Mouse (Mus musculus) MEL (cell line): ENCODE results near the gene Cacna1c. TPM values are rescaled to one million over a fixed set of nuclear protein-coding genes. Genes with fewer than 3 reads are reported as not detected.

Experiments
- DNase-seq: peaks from one replicate; pipeline ENCODE4 v3.0.0; 2011; ENCODE audit warnings: low read depth, low spot score
- H3K27ac ChIP-seq: 2 replicates; pipeline ENCODE4 v1.5.1; 2012; ENCODE audit warnings: low read depth, mild to moderate bottlenecking, control low read depth, low read length, moderate library complexity; ENCODE audit not compliant: control insufficient read depth
- H3K27me3 ChIP-seq, 2 experiments: fragments of 150-350 bp in 1 of 2; sonication (generic) in 1 of 2; 2 replicates each; pipeline ENCODE4 v1.6.1; 2012; ENCODE audit warnings: low read length in 2 of 2, mild to moderate bottlenecking in 2 of 2, improper control_type of control experiment in 1 of 2, moderate library complexity in 1 of 2; ENCODE audit not compliant: insufficient read depth in 2 of 2, control insufficient read depth in 1 of 2
- H3K36me3 ChIP-seq, 2 experiments: 2 replicates each; pipeline ENCODE4 v1.6.1; 2012 to 2014; ENCODE audit warnings: low read length in 2 of 2, improper control_type of control experiment in 1 of 2, inconsistent platforms in 1 of 2, mild to moderate bottlenecking in 1 of 2; ENCODE audit not compliant: insufficient read depth in 2 of 2, control insufficient read depth in 1 of 2
- H3K4me1 ChIP-seq, 2 experiments: fragments of 150-350 bp in 1 of 2; sonication (generic) in 1 of 2; 2 replicates each; pipeline ENCODE4 v1.6.1; 2012; ENCODE audit warnings: low read length in 2 of 2, improper control_type of control experiment in 1 of 2, mild to moderate bottlenecking in 1 of 2; ENCODE audit not compliant: insufficient read depth in 2 of 2, control insufficient read depth in 1 of 2
- H3K4me3 ChIP-seq, 2 experiments: fragments of 150-350 bp in 1 of 2; sonication (generic) in 1 of 2; 2 replicates each; pipeline ENCODE4 v1.5.1; 2012; ENCODE audit warnings: low read depth in 2 of 2, low read length in 2 of 2, mild to moderate bottlenecking in 2 of 2, moderate library complexity in 2 of 2, control low read depth in 1 of 2, improper control_type of control experiment in 1 of 2; ENCODE audit not compliant: control insufficient read depth in 1 of 2, insufficient read depth in 1 of 2
- H3K79me2 ChIP-seq: 2 replicates; pipeline ENCODE4 v1.6.1; 2012; ENCODE audit warnings: mild to moderate bottlenecking, low read length, moderate library complexity; ENCODE audit not compliant: control insufficient read depth, poor library complexity, insufficient read depth
- H3K9ac ChIP-seq: 2 replicates; pipeline ENCODE4 v1.6.1; 2012; ENCODE audit warnings: low read depth, mild to moderate bottlenecking, control low read depth, low read length, moderate library complexity; ENCODE audit not compliant: control insufficient read depth, poor library complexity, severe bottlenecking
- H3K9me3 ChIP-seq: fragments of 150-350 bp; sonication (generic); replicated peaks from 2 replicates; pipeline ENCODE4 v1.6.1; 2012; ENCODE audit warnings: mild to moderate bottlenecking, low read length, improper control_type of control experiment, moderate library complexity; ENCODE audit not compliant: insufficient read depth
- BHLHE40 ChIP-seq: IDR thresholded peaks from 2 replicates; pipeline ENCODE4 v1.6.1; 2012; ENCODE audit warnings: low read depth, mild to moderate bottlenecking, inconsistent platforms, low read length, improper control_type of control experiment, borderline replicate concordance
- CHD1 ChIP-seq: IDR thresholded peaks from 2 replicates; pipeline ENCODE4 v1.6.1; 2012; ENCODE audit warnings: low read depth, mild to moderate bottlenecking, inconsistent platforms, low read length, improper control_type of control experiment
- ELF1 ChIP-seq: IDR thresholded peaks from 2 replicates; pipeline ENCODE4 v1.6.1; 2014; ENCODE audit warnings: low read depth, mild to moderate bottlenecking, inconsistent platforms, low read length, improper control_type of control experiment, moderate library complexity
- GABPA ChIP-seq: IDR thresholded peaks from 2 replicates; pipeline ENCODE4 v1.6.1; 2012; ENCODE audit warnings: low read depth, mild to moderate bottlenecking, inconsistent platforms, low read length, improper control_type of control experiment, moderate library complexity
- GATA1 ChIP-seq: IDR thresholded peaks from 2 replicates; pipeline ENCODE4 v1.6.1; 2011; ENCODE audit warnings: low read depth, low read length, improper control_type of control experiment
- HCFC1 ChIP-seq: IDR thresholded peaks from 2 replicates; pipeline ENCODE4 v1.6.1; 2012; ENCODE audit warnings: low read depth, mild to moderate bottlenecking, inconsistent platforms, low read length, improper control_type of control experiment, moderate library complexity
- MAFK ChIP-seq: IDR thresholded peaks from 2 replicates; pipeline ENCODE4 v1.6.1; 2011; ENCODE audit warnings: low read depth, mild to moderate bottlenecking, low read length, improper control_type of control experiment, borderline replicate concordance
- MAX ChIP-seq: IDR thresholded peaks from 2 replicates; pipeline ENCODE4 v1.6.1; 2011; ENCODE audit warnings: low read length, improper control_type of control experiment
- MEF2A ChIP-seq: IDR thresholded peaks from 2 replicates; pipeline ENCODE4 v1.6.1; 2014; ENCODE audit warnings: low read depth, mild to moderate bottlenecking, inconsistent platforms, low read length, improper control_type of control experiment; ENCODE audit not compliant: poor library complexity, insufficient replicate concordance, severe bottlenecking; ENCODE audit errors: extremely low read depth
- MXI1 ChIP-seq: IDR thresholded peaks from 2 replicates; pipeline ENCODE4 v1.6.1; 2011; ENCODE audit warnings: mild to moderate bottlenecking, low read depth, low read length, improper control_type of control experiment
- MYB ChIP-seq: IDR thresholded peaks from 2 replicates; pipeline ENCODE4 v1.6.1; 2011; ENCODE audit warnings: mild to moderate bottlenecking, low read depth, low read length, improper control_type of control experiment
- MYC ChIP-seq: IDR thresholded peaks from 2 replicates; pipeline ENCODE4 v1.6.1; 2011; ENCODE audit warnings: low read depth, mild to moderate bottlenecking, low read length, improper control_type of control experiment, moderate library complexity
- NRF1 ChIP-seq: IDR thresholded peaks from 2 replicates; pipeline ENCODE4 v1.6.1; 2014; ENCODE audit warnings: low read depth, mild to moderate bottlenecking, inconsistent platforms, low read length, improper control_type of control experiment, moderate library complexity; ENCODE audit not compliant: poor library complexity, insufficient read depth, severe bottlenecking
- POLR2A ChIP-seq, 2 experiments: IDR thresholded peaks; 2 replicates each; pipeline ENCODE4 v1.6.1; 2011 to 2012; ENCODE audit warnings: low read length in 2 of 2, mild to moderate bottlenecking in 2 of 2, control low read depth in 1 of 2, improper control_type of control experiment in 1 of 2, low read depth in 1 of 2, moderate library complexity in 1 of 2; ENCODE audit not compliant: control insufficient read depth in 1 of 2, insufficient read depth in 1 of 2, poor library complexity in 1 of 2
- POLR2AphosphoS2 ChIP-seq: IDR thresholded peaks from 2 replicates; pipeline ENCODE4 v1.6.1; 2011; ENCODE audit warnings: low read length, improper control_type of control experiment
- SIN3A ChIP-seq: IDR thresholded peaks from 2 replicates; pipeline ENCODE4 v1.6.1; 2012; ENCODE audit warnings: low read length, improper control_type of control experiment, inconsistent platforms
- TAL1 ChIP-seq: IDR thresholded peaks from 2 replicates; pipeline ENCODE4 v1.6.1; 2012; ENCODE audit warnings: mild to moderate bottlenecking, inconsistent platforms, low read length, moderate library complexity, mixed read lengths
- USF1 ChIP-seq: IDR thresholded peaks from 2 replicates; pipeline ENCODE4 v1.6.1; 2014; ENCODE audit warnings: low read depth, mild to moderate bottlenecking, inconsistent platforms, low read length, improper control_type of control experiment, moderate library complexity
- USF2 ChIP-seq, 2 experiments: IDR thresholded peaks; 2 replicates each; pipeline ENCODE4 v1.6.1; 2011 to 2012; ENCODE audit warnings: improper control_type of control experiment in 2 of 2, low read length in 2 of 2, borderline replicate concordance in 1 of 2, inconsistent platforms in 1 of 2, low read depth in 1 of 2, mild to moderate bottlenecking in 1 of 2; ENCODE audit not compliant: insufficient read depth in 1 of 2
- ZMIZ1 ChIP-seq: IDR thresholded peaks from 2 replicates; pipeline ENCODE4 v1.6.1; 2012; ENCODE audit warnings: low read depth, mild to moderate bottlenecking, inconsistent platforms, low read length, improper control_type of control experiment, moderate library complexity
- polyA plus RNA-seq, 2 experiments: library from polyadenylated mRNA; stranded (reverse) in 1 of 2; unstranded in 1 of 2; fragments of >175 nt in 1 of 2; fragments of >200 nt in 1 of 2; gene quantifications; 2 replicates each; pipeline versions ENCODE4 v1.2.1 to v1.2.4; 2012; ENCODE audit warnings: low replicate concordance in 2 of 2, low read depth in 1 of 2; ENCODE audit not compliant: insufficient read length in 2 of 2, insufficient read depth in 1 of 2, missing spikeins in 1 of 2
- total RNA-seq: library from RNA; depleted of rRNA; stranded (reverse); fragments of 300-350 nt; gene quantifications from 2 replicates; pipeline ENCODE4 v1.2.3, GENCODE M21; 2012

Cacna1c gene
- total and polyA plus RNA-seq, 3 experiments, result 3.4 to 4.4 TPM; not detected in 1

- no peak overlapping the region for H3K27ac ChIP-seq
- no peak for DNase-seq
- H3K9ac ChIP-seq, result no peak overlapping the region
- H3K36me3 ChIP-seq, result peaks cover 0 to 3% of the 10 kb centered on the region in 2 experiments; a peak in 2 of 4 replicates
- H3K4me3 ChIP-seq, result no peak overlapping the region
- H3K79me2 ChIP-seq, result no peaks in the 10 kb centered on the region
- H3K9me3 ChIP-seq, result no peaks in the 10 kb centered on the region
- peaks cover 0 to 3% of the 10 kb centered on the region in 2 experiments; a peak in 2 of 4 replicates for H3K27me3 ChIP-seq
- 0 out of 4 replicates have a peak, but pooled peaks cover 0 to 2% of the 10 kb centered on the region in 2 experiments for H3K4me1 ChIP-seq
- no peak for TF ChIP-seq BHLHE40
- TF ChIP-seq USF1, result no peak
- TF ChIP-seq ZMIZ1, result no peak
- no peak for TF ChIP-seq USF2 (IDR thresholded peaks at IDR 0.05; ENCODE audit: borderline replicate concordance in 1 of 2, insufficient read depth in 1 of 2, low read depth in 1 of 2, low read length in 2 of 2)
- no peak for TF ChIP-seq MAX
- no peak for TF ChIP-seq SIN3A
- TF ChIP-seq MYB, result no peak
- TF ChIP-seq MAFK, result no peak
- no peak for TF ChIP-seq TAL1
- TF ChIP-seq GATA1, result no peak
- no peak for TF ChIP-seq MYC
- TF ChIP-seq GABPA, result no peak
- no peak for TF ChIP-seq MEF2A
- TF ChIP-seq ELF1, result no peak
- no peak for TF ChIP-seq POLR2AphosphoS2
- TF ChIP-seq CHD1, result no peak
- TF ChIP-seq, all 39 proteins: peak for 0
Measured at GRCm38 (mm10) chr6:119018956-119019355, 177.3 kb downstream of the Cacna1c start.

- H3K27me3 ChIP-seq, result peaks cover 0 to 3% of the 10 kb centered on the region in 2 experiments; a peak in 2 of 4 replicates
- no peak overlapping the region for H3K9ac ChIP-seq
- TF ChIP-seq HCFC1, result no peak
- TF ChIP-seq USF1, result no peak
- no peak for TF ChIP-seq MXI1
- no peak for TF ChIP-seq POLR2A (IDR thresholded peaks at IDR 0.05; ENCODE audit: control insufficient read depth in 1 of 2, insufficient read depth in 1 of 2, low read depth in 1 of 2, low read length in 2 of 2, poor library complexity in 1 of 2)
- no peak for TF ChIP-seq NRF1
- TF ChIP-seq TAL1, result no peak
- TF ChIP-seq BHLHE40, result no peak
Measured at GRCm38 (mm10) chr6:119018256-119018655, 178.0 kb downstream of the Cacna1c start.

More at GRCm38 (mm10) chr6:119018256-119018655, 178.0 kb downstream of the Cacna1c start:
- H3K36me3 ChIP-seq, result peaks cover 0 to 5% of the 10 kb centered on the region in 2 experiments; a peak in 2 of 4 replicates
- 0 out of 4 replicates have a peak, but pooled peaks cover 0 to 2% of the 10 kb centered on the region in 2 experiments for H3K4me1 ChIP-seq
- no peak for DNase-seq
- no peak overlapping the region for H3K4me3 ChIP-seq
- H3K79me2 ChIP-seq, result no peaks in the 10 kb centered on the region
- H3K9me3 ChIP-seq, result no peaks in the 10 kb centered on the region
- no peak overlapping the region for H3K27ac ChIP-seq
